Mouse (Mus musculus): ENCODE measurements around the gene Gfi1b. TPM values are rescaled to one million over a fixed set of nuclear protein-coding genes. Genes with fewer than 3 reads are reported as not detected.

Gene Gfi1b
- not detected for polyA plus RNA-seq (2017; shearing (Covaris generic))

GRCm38 (mm10) chr2:28621664-28622171, at the start of gene Gfi1b:
TSS of gene Gfi1b (minus strand) at chr2:28621982.

GRCm38 (mm10) chr2:28640461-28641424, 19.0 kb upstream of the Gfi1b start, which contains the start of gene Tsc1:
TSS of gene Tsc1 (plus strand) at chr2:28641228.

GRCm38 (mm10) chr2:28583651-28584050, 38.1 kb downstream of the Gfi1b start, which contains the start of gene Gtf3c5:
TSS of gene Gtf3c5 (minus strand) at chr2:28583751.

GRCm38 (mm10) chr2:28563303-28563702, 58.5 kb downstream of the Gfi1b start, which contains the start of gene Cel:
TSS of gene Cel (minus strand) at chr2:28563403.

Other genes with a start within 250 kb of the Gfi1b start
- 0.09 TPM for gene Ppp1r26, start 175.2 kb downstream of the Gfi1b start, polyA plus RNA-seq (2017; shearing (Covaris generic))
- gene 1700007K13Rik, start 155.7 kb downstream of the Gfi1b start, polyA plus RNA-seq (2017; shearing (Covaris generic)) = not detected
- gene Mrps2, start 153.9 kb downstream of the Gfi1b start, polyA plus RNA-seq (2017; shearing (Covaris generic)) = 39.9 TPM
- gene Gbgt1, start 125.1 kb downstream of the Gfi1b start, polyA plus RNA-seq (2017; shearing (Covaris generic)) = not detected
- gene Gm10134, start 115.9 kb downstream of the Gfi1b start, polyA plus RNA-seq (2017; shearing (Covaris generic)) = not detected
- gene Ralgds, start 108.9 kb downstream of the Gfi1b start, polyA plus RNA-seq (2017; shearing (Covaris generic)) = 7.2 TPM
- not detected for gene Cel, start 58.6 kb downstream of the Gfi1b start, polyA plus RNA-seq (2017; shearing (Covaris generic))
- gene Gtf3c5, start 38.2 kb downstream of the Gfi1b start, polyA plus RNA-seq (2017; shearing (Covaris generic)) = 32.6 TPM
- gene Tsc1, start 19.2 kb upstream of the Gfi1b start, polyA plus RNA-seq (2017; shearing (Covaris generic)) = 41.6 TPM
- gene Spaca9, start 77.7 kb upstream of the Gfi1b start, polyA plus RNA-seq (2017; shearing (Covaris generic)) = not detected
- gene Ak8, start 78.2 kb upstream of the Gfi1b start, polyA plus RNA-seq (2017; shearing (Covaris generic)) = not detected
- gene Gtf3c4, start 218.4 kb upstream of the Gfi1b start, polyA plus RNA-seq (2017; shearing (Covaris generic)) = 17.7 TPM
- gene Ddx31, start 218.4 kb upstream of the Gfi1b start, polyA plus RNA-seq (2017; shearing (Covaris generic)) = 29.3 TPM